Mouse (Mus musculus) heart, adult 18-20 months (tissue): ENCODE data around the gene Sec16b. TPM values are rescaled to one million over a fixed set of nuclear protein-coding genes. Genes with fewer than 3 reads are reported as not detected.
A peak's percentile ranks its signal among the peaks of the same experiment; 100 is the strongest.

Experiments used
- DNase-seq, 2 experiments: peaks; one replicate each; pipeline ENCODE4 v3.0.0; 2021 to 2022; ENCODE audit warnings: mixed read lengths in 1 of 2
- total RNA-seq, 2 experiments: library from RNA; stranded (reverse); gene quantifications; 2 replicates each; pipeline ENCODE4 v1.2.3; 2021

The Sec16b gene
- total RNA-seq, 2 experiments from 2014 or later, result 0.45 to 0.62 TPM

DNA sequence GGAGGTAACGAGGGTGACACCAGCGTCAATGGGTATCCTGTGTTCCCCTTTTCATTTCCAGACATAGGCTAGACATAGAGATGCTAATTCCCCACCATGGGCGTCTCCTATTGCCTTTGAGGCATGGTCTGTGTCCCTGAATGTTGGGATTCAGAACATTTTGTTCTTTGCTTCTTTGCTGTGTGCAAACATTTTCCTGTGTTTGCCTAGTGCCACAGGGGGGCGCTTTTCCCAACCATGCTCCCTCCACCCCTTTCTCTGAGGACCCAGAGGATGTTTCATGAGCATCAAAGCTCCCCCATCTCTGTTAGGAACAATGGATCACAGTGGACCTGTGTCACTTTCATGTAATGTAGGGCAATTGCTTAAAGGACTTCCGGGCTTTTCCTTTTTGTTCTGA is 51.6 kb downstream of the Sec16b start:
- DNase-seq, result no peak

- DNase-seq, result no peak
Measured at GRCm38 (mm10) chr1:157559986-157560385, 53.5 kb downstream of the Sec16b start.

- DNase-seq, result peak; percentile 24 to 30
Measured at GRCm38 (mm10) chr1:157560654-157561386, 54.3 kb downstream of the Sec16b start.

GRCm38 (mm10) chr1:157567819-157568218 is 61.3 kb downstream of the Sec16b start:
- no peak for DNase-seq

GRCm38 (mm10) chr1:157569263-157570090 is 62.9 kb downstream of the Sec16b start:
- peak; percentile 25 to 47 for DNase-seq

- no peak for DNase-seq
Measured at GRCm38 (mm10) chr1:157575316-157575715, 68.8 kb downstream of the Sec16b start.

DNA sequence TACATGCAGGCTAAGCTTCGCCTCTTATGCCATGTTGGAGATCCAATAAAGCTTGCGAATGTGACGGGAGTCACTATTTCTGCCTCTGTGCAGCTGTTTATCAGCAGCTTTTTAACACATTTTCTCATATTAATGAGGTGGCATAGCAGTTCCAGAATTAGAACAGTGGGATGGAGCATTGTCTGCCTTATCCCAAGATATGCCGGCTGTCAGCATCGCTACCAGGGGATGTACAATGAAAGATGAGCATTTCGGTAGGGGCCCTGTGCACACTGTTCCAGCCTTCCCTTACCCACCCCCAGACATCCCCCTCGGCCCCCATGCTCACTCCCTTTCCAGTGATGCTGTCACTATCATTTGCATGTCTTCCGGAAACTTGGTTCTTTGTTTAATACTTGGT is 71.8 kb downstream of the Sec16b start:
- no peak for DNase-seq

DNA sequence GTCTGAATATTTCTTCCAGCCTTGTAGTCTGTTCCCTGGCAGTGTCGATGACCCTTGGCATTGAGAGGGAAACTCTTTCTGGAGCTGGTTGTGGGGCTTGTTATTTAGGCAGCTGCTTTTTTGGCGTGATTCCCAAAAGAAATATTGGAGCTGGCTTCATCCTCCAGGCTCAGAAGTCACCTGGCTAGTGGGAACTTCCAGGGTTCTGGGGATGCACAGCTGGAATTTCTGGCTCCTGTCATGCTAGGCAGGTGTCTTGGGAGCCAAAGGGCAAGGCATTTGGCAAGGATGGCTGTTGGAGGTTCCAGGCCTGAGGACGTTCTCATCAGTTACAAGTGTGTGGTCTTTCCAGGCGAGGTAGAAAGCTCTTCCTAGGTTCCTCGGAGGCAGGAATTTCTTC is 80.0 kb downstream of the Sec16b start:
- DNase-seq, result peak; percentile 7

- no peak for DNase-seq
Measured at GRCm38 (mm10) chr1:157592039-157592438, 85.5 kb downstream of the Sec16b start.

DNA sequence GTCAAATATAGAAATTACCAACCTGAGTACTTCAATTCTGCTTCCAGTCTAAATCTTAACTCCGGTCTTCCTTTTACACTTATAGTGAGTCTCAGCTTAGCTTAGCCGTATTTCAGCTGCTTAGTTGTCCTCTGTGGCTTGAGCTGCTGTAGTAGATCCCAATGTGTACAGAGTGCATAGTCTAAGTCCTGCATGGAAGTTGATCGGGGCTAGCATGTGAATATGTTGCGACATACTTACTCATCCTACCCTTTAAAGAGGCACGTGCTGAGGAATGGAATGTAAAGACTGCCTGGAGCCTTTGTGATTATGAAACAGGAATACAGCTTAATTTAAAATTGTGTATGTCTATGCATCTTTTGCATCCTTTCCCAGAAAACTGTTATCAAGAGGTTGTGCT is 88.0 kb downstream of the Sec16b start:
- DNase-seq, result no peak

- no peak for DNase-seq
Measured at GRCm38 (mm10) chr1:157595165-157595564, 88.6 kb downstream of the Sec16b start.

GRCm38 (mm10) chr1:157604513-157604912 is 98.0 kb downstream of the Sec16b start:
- DNase-seq, result no peak

Other genes with a start within 250 kb of the Sec16b start
- gene Rasal2, start 94.1 kb upstream of the Sec16b start, total RNA-seq, result 10 to 100 TPM; 19.8 to 23.9 TPM
- 10 to 100 TPM; 11.7 to 13.9 TPM for gene Cryzl2, start 48.2 kb upstream of the Sec16b start, total RNA-seq